Mouse (Mus musculus): ENCODE data around the gene Gm525.
"Not testable (repeated sequence)": the region's sequence is repeated elsewhere in the genome, so short reads cannot be mapped to it uniquely, and the experiment has no call there.

Gm525 gene

GRCm38 (mm10) chr11:89064312-89064711, 9.3 kb upstream of the Gm525 start:
- no peak for DNase-seq (ENCODE audit: low read depth, low spot score)

DNA sequence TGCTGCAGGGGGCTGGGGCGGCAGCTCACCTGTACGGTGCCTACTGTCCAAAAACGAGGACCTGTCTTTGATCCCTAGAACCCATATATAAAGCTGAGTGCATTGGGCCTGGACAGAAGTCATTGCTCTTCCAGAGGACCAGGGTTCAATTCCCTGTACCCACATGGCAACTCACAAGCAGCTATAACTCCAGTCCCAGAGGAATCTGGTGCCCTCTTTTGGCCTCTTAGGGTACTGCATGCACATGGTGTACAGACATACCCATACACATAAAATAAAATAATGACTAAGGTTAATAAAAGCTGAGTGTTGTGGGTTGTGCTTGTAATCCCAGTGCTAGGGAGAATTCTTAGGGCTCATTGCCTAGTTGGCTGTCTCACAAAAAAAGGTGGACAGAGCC, 8.3 kb upstream of the Gm525 start:
- DNase-seq (ENCODE audit: low read depth, low spot score) = peak; percentile 82

DNA sequence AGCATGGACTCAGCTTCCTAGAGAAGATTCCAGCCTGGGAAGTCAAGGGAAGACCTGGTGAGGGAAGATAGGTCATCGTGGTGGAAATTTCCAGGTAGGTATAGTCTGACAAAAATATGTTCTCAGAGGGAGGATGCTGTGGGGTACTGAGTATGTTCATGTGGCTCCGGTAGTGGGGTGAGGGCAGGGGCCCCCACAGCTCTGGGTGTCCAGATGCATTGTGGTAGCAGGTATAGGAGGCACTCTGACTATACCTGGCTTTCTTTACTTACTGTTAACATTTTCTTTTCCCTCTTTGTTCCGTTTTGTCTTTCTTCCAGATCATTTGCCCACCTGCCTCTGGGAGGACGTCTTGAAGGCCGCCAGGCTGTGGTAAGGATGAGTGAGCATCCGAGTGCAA, 7.5 kb upstream of the Gm525 start:
- no peak for DNase-seq (ENCODE audit: low read depth, low spot score)

DNA sequence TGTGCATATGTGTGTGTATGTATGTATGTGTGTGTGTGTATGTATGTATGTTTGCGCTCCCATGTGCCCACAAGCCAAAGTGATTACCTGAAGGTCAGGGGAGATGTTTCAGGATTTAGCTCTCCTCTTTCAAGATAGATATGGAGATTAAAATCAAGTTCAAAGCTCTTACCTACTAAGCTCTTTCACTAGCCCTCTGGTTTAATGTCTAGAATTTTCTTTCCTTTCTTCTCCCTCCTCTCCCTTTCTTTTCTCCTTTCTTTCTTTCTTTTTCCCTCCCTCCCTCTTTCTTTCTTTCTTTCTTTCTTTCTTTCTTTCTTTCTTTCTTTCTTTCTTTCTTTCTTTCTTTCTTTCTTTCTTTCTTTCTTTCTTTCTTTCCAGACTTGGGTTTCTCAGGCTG, 6.9 kb upstream of the Gm525 start, which contains the start of gene Dgke:
Dgke (minus strand) TSS at position 101 of the 400 bp plus-strand sequence.
- no peak for DNase-seq (ENCODE audit: low read depth, low spot score)

- DNase-seq (ENCODE audit: low read depth, low spot score) = no peak
These were observed 6.3 kb upstream of the Gm525 start for GRCm38 (mm10) chr11:89067301-89067822.

DNA sequence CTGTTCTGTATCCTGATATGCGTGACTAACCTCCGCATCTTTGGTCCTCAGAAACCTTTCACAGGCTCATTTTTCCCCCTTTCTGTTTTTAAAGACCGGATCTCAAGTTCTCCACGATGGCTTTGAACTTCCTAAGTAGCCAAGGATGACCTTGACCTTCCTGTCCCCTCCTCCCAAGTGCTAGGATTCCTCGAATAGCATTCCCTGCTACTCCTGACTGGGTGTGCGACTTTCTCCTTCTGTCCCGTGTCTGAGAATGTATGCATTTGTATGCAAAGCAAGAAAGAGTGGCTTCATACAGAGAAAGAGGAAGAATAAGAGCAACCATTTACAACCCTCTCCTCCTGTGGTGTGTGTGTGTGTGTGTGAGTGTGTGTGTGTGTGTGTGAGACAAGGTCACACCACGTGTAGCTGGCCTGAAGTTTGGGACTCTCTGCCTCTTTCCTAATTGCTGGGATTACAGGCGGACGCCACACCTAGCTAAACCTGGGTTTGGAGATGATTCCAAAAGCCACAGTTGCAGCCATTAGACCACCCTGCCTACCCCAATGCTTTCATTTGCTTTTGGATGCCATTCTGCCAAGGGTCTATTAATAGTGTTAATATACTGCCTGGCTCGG, 5.7 kb upstream of the Gm525 start:
- peak; percentile 97 for DNase-seq (ENCODE audit: low read depth, low spot score)

- peak; percentile 64 for DNase-seq (ENCODE audit: low read depth, low spot score)
These were observed 5.0 kb upstream of the Gm525 start for GRCm38 (mm10) chr11:89068649-89069048.

- peak; percentile 87 for DNase-seq (ENCODE audit: low read depth, low spot score)
These were observed 4.3 kb upstream of the Gm525 start for GRCm38 (mm10) chr11:89069303-89069702.

DNA sequence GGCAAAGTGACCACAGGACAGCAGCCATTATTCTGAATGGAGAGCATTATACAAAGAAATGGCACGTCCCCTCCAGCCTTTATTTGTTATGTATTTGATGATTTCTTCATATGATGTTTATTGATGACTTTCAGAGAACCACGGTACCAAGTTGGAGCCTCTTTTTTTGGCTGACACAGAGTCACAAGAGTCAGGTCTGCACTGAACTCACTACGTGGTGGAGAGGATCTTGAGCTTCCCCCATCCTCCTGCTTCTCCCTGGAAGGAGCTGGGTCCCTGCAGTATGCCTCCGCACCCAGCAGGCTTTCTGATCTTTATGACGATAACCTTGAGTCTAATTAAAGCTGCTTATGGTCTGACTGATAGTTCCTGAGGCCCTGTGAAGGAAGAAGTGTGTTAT, 2.1 kb upstream of the Gm525 start:
- DNase-seq (ENCODE audit: low read depth, low spot score) = no peak

- no peak for DNase-seq (ENCODE audit: low read depth, low spot score)
These were observed 1.3 kb downstream of the Gm525 start for GRCm38 (mm10) chr11:89074783-89075413.

GRCm38 (mm10) chr11:89076370-89076821, 2.8 kb downstream of the Gm525 start:
- DNase-seq (ENCODE audit: low read depth, low spot score) = no peak

DNA sequence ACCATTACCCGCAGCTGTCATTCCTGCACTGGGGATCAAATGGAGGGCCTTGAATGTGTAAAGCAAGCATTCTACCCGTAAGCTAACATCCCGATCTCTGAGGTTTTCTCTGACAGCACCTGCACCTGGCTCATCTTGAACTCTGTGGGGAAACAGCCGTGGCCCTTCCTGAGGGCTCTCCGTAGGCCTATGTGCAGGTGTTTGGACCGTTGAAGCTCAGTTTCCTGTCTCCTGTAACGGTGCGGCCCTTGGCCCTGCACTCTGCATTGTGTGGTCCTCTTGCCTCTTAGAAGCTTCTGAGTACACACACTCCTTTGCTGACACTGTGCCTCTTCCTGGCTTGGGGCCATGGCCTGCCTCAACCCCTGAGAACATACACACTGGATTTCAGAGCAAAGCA, 4.0 kb downstream of the Gm525 start:
- DNase-seq (ENCODE audit: low read depth, low spot score) = no peak

DNA sequence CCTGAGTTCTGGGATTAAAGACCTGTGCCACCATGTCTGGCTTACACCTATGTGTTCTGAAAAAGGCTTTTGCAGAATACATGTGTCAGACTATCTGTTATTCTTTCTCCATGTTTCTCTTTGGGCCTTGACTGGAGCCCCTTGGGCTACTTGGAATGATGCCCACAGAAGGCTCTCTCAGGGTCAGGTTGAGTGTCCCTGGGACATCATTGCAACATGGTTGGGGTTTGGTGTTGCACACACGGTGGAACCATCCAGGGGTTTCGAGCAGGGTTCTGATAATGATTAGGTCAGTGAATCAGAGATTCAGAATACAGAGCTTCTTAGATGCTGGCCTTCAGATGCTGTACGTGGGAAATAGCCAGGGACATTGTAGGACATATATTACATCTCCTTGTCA, 4.7 kb downstream of the Gm525 start:
- DNase-seq (ENCODE audit: low read depth, low spot score) = no peak

DNA sequence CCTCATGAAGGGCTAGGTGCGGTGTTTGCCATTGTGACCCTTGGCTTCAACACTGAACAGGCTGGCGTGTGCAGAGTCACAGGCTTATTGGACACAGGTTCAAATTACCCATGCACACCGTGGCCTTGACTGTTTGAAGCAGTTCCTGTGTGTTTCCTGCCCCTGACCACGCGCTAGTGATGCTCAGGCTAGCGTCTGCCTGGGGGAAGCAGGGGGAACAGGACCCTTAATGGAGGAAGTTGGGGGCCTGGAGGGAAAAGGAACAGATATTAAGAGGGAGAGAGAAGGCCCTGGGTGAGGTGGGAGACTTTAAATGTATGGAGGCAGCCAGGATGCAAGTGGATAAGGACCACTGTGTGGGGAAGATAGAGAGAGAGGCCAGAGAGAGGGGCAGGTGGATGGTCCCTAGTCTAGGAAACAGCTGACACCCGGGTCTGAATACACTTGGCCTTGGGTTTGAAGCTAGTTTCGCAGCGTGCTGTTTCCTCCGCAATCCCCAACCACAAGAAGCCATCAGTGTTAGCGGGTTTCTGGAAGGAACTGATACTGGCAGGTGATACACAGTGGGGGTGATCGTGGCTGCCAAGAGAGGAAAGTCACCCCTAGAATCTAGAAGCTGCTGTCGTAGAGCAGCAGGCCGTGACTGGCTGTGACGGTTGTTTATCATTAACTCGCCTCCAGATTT, 5.5 kb downstream of the Gm525 start:
- no peak for DNase-seq (ENCODE audit: low read depth, low spot score)

DNA sequence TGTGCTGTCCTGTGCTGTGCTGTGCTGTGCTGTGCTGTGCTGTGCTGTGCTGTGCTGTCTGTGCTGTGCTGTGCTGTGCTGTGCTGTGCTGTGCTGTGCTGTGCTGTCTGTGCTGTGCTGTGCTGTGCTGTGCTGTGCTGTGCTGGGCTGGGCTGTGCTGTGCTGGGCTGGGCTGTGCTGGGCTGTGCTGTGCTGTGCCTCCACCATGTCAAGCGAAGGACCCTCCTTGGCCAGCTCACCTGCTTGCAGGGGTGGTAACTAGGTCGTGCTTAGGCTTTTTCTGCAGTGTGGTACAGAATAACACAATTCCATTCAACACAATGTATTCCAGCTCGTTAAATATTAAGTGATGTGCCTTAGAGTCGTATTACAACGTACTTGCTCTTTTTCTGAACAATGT, 8.3 kb downstream of the Gm525 start:
- DNase-seq (ENCODE audit: low read depth, low spot score) = not testable (repeated sequence)

GRCm38 (mm10) chr11:89082691-89083090, 9.1 kb downstream of the Gm525 start:
- not testable (repeated sequence) for DNase-seq (ENCODE audit: low read depth, low spot score)

GRCm38 (mm10) chr11:89084601-89085000, 11.0 kb downstream of the Gm525 start:
- DNase-seq (ENCODE audit: low read depth, low spot score) = peak; percentile 78

DNA sequence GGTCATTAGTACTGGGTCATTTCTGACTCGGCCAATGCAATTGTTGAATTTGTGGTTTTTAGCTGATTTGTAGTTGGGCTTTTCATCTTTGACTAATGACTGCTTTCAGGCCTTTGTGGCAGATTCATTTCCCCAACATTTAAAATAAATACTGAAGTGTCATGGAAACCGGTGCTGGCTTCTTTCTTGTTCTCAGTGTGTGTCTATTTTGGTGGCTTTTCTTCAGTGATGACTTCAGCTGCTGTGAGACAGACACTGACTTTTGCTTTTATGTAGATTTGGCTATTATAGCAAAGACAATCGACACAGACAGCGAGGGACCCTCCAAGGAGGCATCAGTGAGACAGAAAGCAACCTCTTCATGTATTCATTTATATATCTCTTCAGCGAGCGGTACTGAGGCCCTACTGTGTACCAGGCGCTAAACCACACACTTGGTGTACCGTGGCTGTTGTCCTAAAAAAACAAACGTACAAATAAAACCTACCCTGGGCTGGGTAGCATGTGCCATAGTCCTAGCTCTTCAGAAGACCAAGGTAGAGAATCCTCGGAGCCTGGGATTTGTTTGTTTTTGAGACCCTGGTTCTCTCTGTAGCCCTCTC, 12.7 kb downstream of the Gm525 start:
- no peak for DNase-seq (ENCODE audit: low read depth, low spot score)

DNA sequence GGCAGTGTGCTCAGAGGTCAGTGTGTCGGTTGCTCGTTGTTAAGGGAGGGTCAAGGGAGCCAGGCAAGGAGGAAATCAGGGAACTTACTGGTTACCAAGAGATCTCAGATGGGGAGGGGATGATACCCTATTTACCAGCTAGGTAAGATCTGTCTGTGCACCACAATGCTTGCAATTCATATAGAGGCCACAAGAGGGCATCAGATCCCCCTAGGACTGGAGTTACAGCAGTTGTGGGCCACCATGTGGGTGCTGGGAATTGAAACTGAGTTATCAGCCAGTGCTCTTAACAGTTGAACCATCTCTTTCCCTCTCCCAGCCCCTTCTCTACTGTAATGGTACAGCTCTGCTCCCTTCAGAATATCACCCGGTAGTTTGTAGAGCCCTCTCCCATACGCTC, 15.1 kb downstream of the Gm525 start:
- DNase-seq (ENCODE audit: low read depth, low spot score) = peak; percentile 74

DNA sequence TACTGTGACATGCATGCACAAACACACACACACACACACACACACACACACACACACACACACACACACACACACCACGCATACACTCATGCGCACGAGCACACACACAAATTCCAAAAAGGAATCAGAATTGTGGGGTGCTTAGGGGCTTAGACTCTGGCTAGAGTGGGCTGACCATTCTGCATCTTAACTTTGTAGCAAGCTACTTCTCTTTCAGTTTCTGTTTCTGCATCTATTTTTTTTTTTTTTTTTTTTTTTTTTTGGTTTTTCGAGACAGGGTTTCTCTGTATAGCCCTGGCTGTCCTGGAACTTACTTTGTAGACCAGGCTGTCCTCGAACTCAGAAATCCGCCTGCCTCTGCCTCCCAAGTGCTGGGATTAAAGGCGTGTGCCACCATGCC, 16.7 kb downstream of the Gm525 start:
- not testable (repeated sequence) for DNase-seq (ENCODE audit: low read depth, low spot score)

- no peak for DNase-seq (ENCODE audit: low read depth, low spot score)
These were observed 19.1 kb downstream of the Gm525 start for GRCm38 (mm10) chr11:89092714-89093113.

- no peak for DNase-seq (ENCODE audit: low read depth, low spot score)
These were observed 21.7 kb downstream of the Gm525 start for GRCm38 (mm10) chr11:89095306-89095705.

Measured in ZHBTc4 (cell line).